Comparison of ENCODE assay signal across 8 mouse cellular contexts in the genomic region with DNA sequence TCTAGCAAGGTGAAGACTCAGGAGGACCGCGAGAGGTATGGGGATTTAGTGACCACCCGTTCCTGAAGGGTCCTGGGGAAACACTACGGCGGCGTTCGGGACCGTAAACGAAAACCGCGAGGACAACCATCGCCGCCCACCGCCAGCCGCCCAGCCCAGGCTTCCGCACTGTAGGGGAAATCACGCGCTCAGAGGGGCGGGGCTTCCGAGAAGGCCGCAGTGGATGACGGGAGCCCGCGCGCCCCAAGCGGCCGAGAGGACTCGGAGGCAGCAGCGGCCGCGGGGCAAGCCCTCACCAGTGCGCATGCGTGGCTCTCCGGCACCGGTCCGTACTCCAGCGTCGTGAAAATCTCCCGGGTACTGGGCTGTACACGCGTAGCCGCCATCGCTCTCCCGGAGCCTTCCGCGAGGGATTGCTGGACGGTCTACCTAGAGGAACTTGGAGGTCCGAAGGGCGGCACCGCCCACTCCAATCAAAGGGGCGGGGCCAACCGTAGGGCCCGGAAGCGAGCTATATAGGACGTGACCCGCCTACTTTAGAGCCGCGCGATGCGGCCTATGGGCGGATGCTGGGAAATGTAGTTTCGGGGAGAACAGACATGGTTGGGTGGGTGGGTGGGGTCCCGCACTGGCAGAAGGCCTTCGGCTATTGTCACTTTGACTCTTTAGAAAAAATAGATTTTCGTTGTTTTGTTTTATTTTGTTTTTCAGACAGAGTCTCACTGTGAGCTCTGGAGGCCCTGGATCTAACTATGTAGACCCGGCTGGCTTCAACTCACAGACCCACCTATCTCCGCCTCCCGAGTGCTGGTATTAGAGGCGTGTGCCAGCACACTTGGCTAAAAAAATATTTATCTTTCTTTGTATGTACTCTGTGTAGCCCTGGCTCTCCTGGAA. TPM values are rescaled to one million over a fixed set of nuclear protein-coding genes. Genes with fewer than 3 reads are reported as not detected.
DNase-seq lines count a peak whose midpoint lies in the region; ATAC-seq lines count a peak whose summit lies in the region.

A gene (plus strand): TSS at position 208 of the 897 bp plus-strand sequence.
A gene (minus strand): TSS at position 489 of the 897 bp plus-strand sequence.

- peak within 1 kb of the TSS; percentile 73 for H3K4me2 ChIP-seq in hindbrain, embryonic 12.5 days (replicated peaks)

- H3K4me3 ChIP-seq in hindbrain, embryonic 12.5 days = peak within 1 kb of the TSS; percentile 64

- H3K27ac ChIP-seq in hindbrain, embryonic 12.5 days = peak within 1 kb of the TSS; percentile 94

- peaks cover 17% of the 10 kb centered on the region for H3K4me1 ChIP-seq in hindbrain, embryonic 12.5 days

- peak within 1 kb of the TSS; percentile 81 for H3K9ac ChIP-seq in hindbrain, embryonic 12.5 days

- H3K36me3 ChIP-seq in hindbrain, embryonic 12.5 days = peaks cover 22% of the 10 kb centered on the region

- H3K9me3 ChIP-seq in hindbrain, embryonic 12.5 days (replicated peaks) = no peaks in the 10 kb centered on the region

- peak; percentile 98 for DNase-seq in NIH3T3 (ENCODE audit: low read depth)
- peak; percentile 99 for DNase-seq in cerebellum, postnatal 10 days
- peak; percentile 94 to 98 for DNase-seq in frontal cortex, postnatal 10 days (ENCODE audit: low spot score in 2 of 2)
- DNase-seq in layer of hippocampus, postnatal 14 days (ENCODE audit: low spot score in 2 of 2) = peak; percentile 97 to 99
- peak; percentile 97 for DNase-seq in lung, postnatal 14 days
- DNase-seq in retina, adult 2 months (ENCODE audit: low read depth, low spot score) = peak; percentile 91
- peak; percentile 97 to 98 for DNase-seq in thymus, postnatal 36 days

- no peaks in the 10 kb centered on the region for H3K27me3 ChIP-seq in hindbrain, embryonic 12.5 days

- ATAC-seq in hindbrain, embryonic 12.5 days (ENCODE audit: low FRiP score) = peak; percentile 96

- 5% methylated on average over 69 of the region's 69 CpGs for WGBS in hindbrain, embryonic 12.5 days

RNA-seq across cellular contexts. Expression of the first gene that starts in this region (rescaled TPM):
- 90.3 and 91.0 TPM in 2 replicates for polyA plus RNA-seq in hindbrain, embryonic 12.5 days (2016; fragmentation: Nextera tagmentation; extraction: Ambion mirVana)
- total RNA-seq in layer of hippocampus, postnatal 14 days (2021) = 10 to 100 TPM; 46.1 to 46.5 TPM

RNA-seq across cellular contexts. Expression of the second gene that starts in this region (rescaled TPM):
- 33.4 and 39.8 TPM in 2 replicates for polyA plus RNA-seq in hindbrain, embryonic 12.5 days (2016; fragmentation: Nextera tagmentation; extraction: Ambion mirVana)
- 10 to 100 TPM; 14.0 to 15.9 TPM for total RNA-seq in layer of hippocampus, postnatal 14 days (2021)

Comparison
In these comparisons a context has a peak if more than half of its experiments do, and no peak if none do; other contexts are left out.
1. Peak in every context shown above with its lines: DNase-seq, ATAC-seq, H3K4me3 ChIP-seq and H3K27ac ChIP-seq.